Mouse (Mus musculus) stomach, embryonic 16.5 days (tissue): ENCODE data around the gene Commd4. TPM values are rescaled to one million over a fixed set of nuclear protein-coding genes. Genes with fewer than 3 reads are reported as not detected.
A peak's percentile ranks its signal among the peaks of the same experiment; 100 is the strongest.

Experiments used
- ATAC-seq: fragments of 200-750 bp; cut with Nextera tagmentation; 2 replicates; pipeline ENCODE4 v1.8.0; 2017; ENCODE audit warnings: moderate number of reproducible peaks, moderate TSS enrichment; ENCODE audit not compliant: insufficient read depth, low FRiP score
- H3K27ac ChIP-seq: fragments of 300-500 bp; sonication (generic); 2 replicates; pipeline ENCODE4 v1.5.1; 2014; ENCODE audit warnings: low read length
- H3K27me3 ChIP-seq: fragments of 300-500 bp; sonication (generic); 2 replicates; pipeline ENCODE4 v1.6.1; 2014; ENCODE audit warnings: low read length, control low read depth, mixed read lengths; ENCODE audit not compliant: control insufficient read depth, insufficient read depth
- H3K36me3 ChIP-seq: fragments of 300-500 bp; sonication (generic); 2 replicates; pipeline ENCODE4 v1.6.1; 2014; ENCODE audit warnings: low read length; ENCODE audit not compliant: control insufficient read depth, insufficient read depth
- H3K4me1 ChIP-seq: fragments of 300-500 bp; sonication (generic); 2 replicates; pipeline ENCODE4 v1.6.1; 2014; ENCODE audit warnings: low read length, control low read depth, mixed read lengths; ENCODE audit not compliant: control insufficient read depth, insufficient read depth
- H3K4me2 ChIP-seq: fragments of 300-500 bp; sonication (generic); 2 replicates; pipeline ENCODE4 v1.6.1; 2014; ENCODE audit warnings: low read depth, low read length, mixed read lengths
- H3K4me3 ChIP-seq: fragments of 300-500 bp; sonication (generic); replicated peaks from 2 replicates; pipeline ENCODE4 v1.5.1; 2014; ENCODE audit warnings: mild to moderate bottlenecking, low read length
- H3K9ac ChIP-seq: fragments of 300-500 bp; sonication (generic); 2 replicates; pipeline ENCODE4 v1.6.1; 2014; ENCODE audit warnings: low read length
- H3K9me3 ChIP-seq: fragments of 300-500 bp; sonication (generic); replicated peaks from 2 replicates; pipeline ENCODE4 v1.6.1; 2016; ENCODE audit warnings: low read length, control low read depth; ENCODE audit not compliant: control insufficient read depth
- WGBS: fragments of 180-500 bp; shearing (Covaris S2); extraction: QIAGEN DNeasy Blood & Tissue Kit; methylation state at CpG from one replicate; pipeline ENCODE4 v1.1.7; 2014; 5-methylcytosine and 5-hydroxymethylcytosine counted together
- polyA plus RNA-seq: library from polyadenylated mRNA; unstranded; fragments of >200 nt; fragmentation: Nextera tagmentation; extraction: Ambion mirVana; gene quantifications from 2 replicates; pipeline ENCODE4 v1.2.1, GENCODE M21; 2015

Commd4 gene
- polyA plus RNA-seq, 1 experiment from 2014 or later: 84.3 TPM

DNA sequence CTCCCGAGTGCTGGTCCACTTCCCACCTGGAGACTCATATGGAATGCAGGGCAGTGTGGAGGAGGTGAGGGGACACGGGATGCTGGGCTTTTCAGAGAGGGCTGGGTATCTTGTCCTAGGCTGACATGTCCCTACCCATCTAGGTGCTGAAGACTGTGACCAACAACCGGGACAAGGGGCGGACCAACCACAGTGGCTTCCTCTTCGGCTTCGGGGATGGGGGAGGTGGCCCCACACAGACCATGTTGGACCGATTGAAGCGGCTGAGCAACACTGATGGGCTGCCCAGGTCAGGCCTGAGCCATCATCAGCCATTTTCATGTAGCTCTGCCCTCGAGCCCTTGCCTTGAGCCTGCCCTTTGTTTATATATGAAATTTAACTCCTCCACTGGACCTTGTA, 20.4 kb downstream of the Commd4 start:
- ATAC-seq: no peak
- Histone ChIP-seq H3K27ac (no peak overlapping the region), H3K4me1 (no peaks in the 10 kb centered on the region), H3K36me3 (peaks cover 18% of the 10 kb centered on the region; the same call in 1 of the 2 replicates), H3K9ac (no peak overlapping the region), H3K27me3 (no peaks in the 10 kb centered on the region), H3K4me3 (no peak overlapping the region), H3K9me3 (no peaks in the 10 kb centered on the region), H3K4me2 (no peak overlapping the region)
- 81% methylated on average over 9 of the region's 9 CpGs for WGBS

- WGBS: 87% methylated on average over 6 of the region's 6 CpGs
Measured at GRCm38 (mm10) chr9:57137246-57137645, 20.9 kb downstream of the Commd4 start.

DNA sequence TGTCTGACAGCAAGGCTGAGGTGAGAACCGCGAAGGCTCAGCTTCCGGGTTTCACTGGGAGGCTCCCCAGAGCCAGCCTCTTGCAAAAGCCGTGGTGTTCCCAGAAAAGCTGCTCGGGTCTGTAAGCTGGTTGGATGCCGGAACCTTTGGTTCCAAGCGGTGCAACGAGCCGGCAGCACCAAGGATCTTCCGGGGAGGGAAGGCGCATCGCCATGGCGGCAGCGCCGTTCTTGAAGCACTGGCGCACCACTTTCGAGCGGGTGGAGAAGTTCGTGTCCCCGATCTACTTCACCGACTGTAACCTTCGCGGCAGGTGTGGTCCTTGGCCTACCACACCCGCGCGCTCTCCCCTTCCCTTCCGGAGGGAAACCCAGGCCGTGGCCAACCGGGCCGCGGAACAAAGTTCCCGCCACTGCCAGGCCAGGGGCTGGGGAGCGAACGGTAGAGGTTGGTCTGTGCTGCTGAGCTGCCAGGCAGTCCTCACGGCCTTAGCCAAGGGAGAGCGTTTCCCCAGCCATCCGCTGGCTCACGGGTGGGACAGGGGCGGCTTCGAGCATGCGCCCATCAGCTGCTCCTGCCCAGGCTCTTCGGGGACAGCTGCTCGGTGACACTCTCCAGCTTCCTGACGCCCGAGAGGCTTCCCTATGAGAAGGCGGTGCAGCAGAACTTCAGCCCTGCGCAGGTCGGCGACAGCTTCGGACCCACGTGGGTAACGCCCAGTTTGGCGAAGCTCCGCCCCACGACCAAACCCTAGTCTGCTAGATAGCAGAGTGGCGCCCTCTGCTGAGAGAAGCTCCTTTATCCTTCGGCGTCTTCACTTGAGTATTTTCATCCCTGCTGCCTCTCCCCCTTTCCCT, 27.3 kb downstream of the Commd4 start, which contains the start of gene Man2c1:
Gene Man2c1 (plus strand): TSS at position 114 of the 857 bp plus-strand sequence.
- Histone ChIP-seq H3K4me3 (peak within 1 kb of the TSS; percentile 89), H3K9me3 (no peaks in the 10 kb centered on the region), H3K27me3 (no peaks in the 10 kb centered on the region), H3K9ac (peak within 1 kb of the TSS; percentile 88), H3K4me1 (peaks cover 13% of the 10 kb centered on the region), H3K36me3 (peaks cover 17% of the 10 kb centered on the region), H3K4me2 (peak within 1 kb of the TSS; percentile 84), H3K27ac (peak within 1 kb of the TSS; percentile 99)
- peak; percentile 93 for ATAC-seq
- under 1% methylated on average over 56 of the region's 58 CpGs for WGBS

More at GRCm38 (mm10) chr9:57137246-57137645, 20.9 kb downstream of the Commd4 start:
- Histone ChIP-seq H3K36me3 (peaks cover 18% of the 10 kb centered on the region; the same call in 1 of the 2 replicates), H3K27me3 (no peaks in the 10 kb centered on the region), H3K4me3 (no peak overlapping the region), H3K4me2 (no peak overlapping the region), H3K9ac (no peak overlapping the region), H3K4me1 (no peaks in the 10 kb centered on the region), H3K27ac (no peak overlapping the region), H3K9me3 (no peaks in the 10 kb centered on the region)
- no peak for ATAC-seq

- peak overlapping the region; percentile 52; the same call in 1 of the 2 replicates for H3K9ac ChIP-seq
- no peak overlapping the region for H3K27ac ChIP-seq
- peak overlapping the region; percentile 84 for H3K4me2 ChIP-seq
- peaks cover 13% of the 10 kb centered on the region for H3K4me1 ChIP-seq
- H3K9me3 ChIP-seq: no peaks in the 10 kb centered on the region
- H3K36me3 ChIP-seq: peaks cover 21% of the 10 kb centered on the region
- peak overlapping the region; percentile 89 for H3K4me3 ChIP-seq
- no peaks in the 10 kb centered on the region for H3K27me3 ChIP-seq
- no peak for ATAC-seq
Measured at GRCm38 (mm10) chr9:57129641-57130040, 28.5 kb downstream of the Commd4 start.

GRCm38 (mm10) chr9:57117261-57117755, 40.8 kb downstream of the Commd4 start:
- Histone ChIP-seq H3K4me1 (no peaks in the 10 kb centered on the region), H3K9ac (no peak overlapping the region), H3K27ac (no peak overlapping the region), H3K4me3 (no peak overlapping the region), H3K36me3 (peaks cover 27% of the 10 kb centered on the region), H3K4me2 (no peak overlapping the region), H3K9me3 (no peaks in the 10 kb centered on the region), H3K27me3 (no peaks in the 10 kb centered on the region)
- no peak for ATAC-seq
- WGBS: 90% methylated on average over 13 of the region's 13 CpGs

Other genes with a start within 250 kb of the Commd4 start
- 12.9 and 13.1 TPM in 2 replicates for gene Snx33, start 230.0 kb downstream of the Commd4 start, polyA plus RNA-seq
- gene Imp3, start 220.9 kb downstream of the Commd4 start, polyA plus RNA-seq: 73.9 and 80.1 TPM in 2 replicates
- 19.8 and 20.0 TPM in 2 replicates for gene Snupn, start 207.5 kb downstream of the Commd4 start, polyA plus RNA-seq
- 14.2 and 15.1 TPM in 2 replicates for gene Ptpn9, start 163.4 kb downstream of the Commd4 start, polyA plus RNA-seq
- 27.5 and 27.6 TPM in 2 replicates for gene Sin3a, start 86.3 kb downstream of the Commd4 start, polyA plus RNA-seq
- gene Man2c1, start 27.6 kb downstream of the Commd4 start, polyA plus RNA-seq: 74.8 and 80.9 TPM in 2 replicates
- 8.4 and 8.9 TPM in 2 replicates for gene Neil1, start 10.0 kb downstream of the Commd4 start, polyA plus RNA-seq
- 0.07 TPM in 1 of 2 replicates, not detected in the other for gene Trcg1, start 78.2 kb upstream of the Commd4 start, polyA plus RNA-seq
- gene 1700017B05Rik, start 104.3 kb upstream of the Commd4 start, polyA plus RNA-seq: 21.7 and 23.0 TPM in 2 replicates